Mouse (Mus musculus): ENCODE data around the gene Trabd2b. TPM values are rescaled to one million over a fixed set of nuclear protein-coding genes. Genes with fewer than 3 reads are reported as not detected.
A peak's percentile ranks its signal among the peaks of the same experiment; 100 is the strongest.

Gene Trabd2b
- polyA plus RNA-seq, 1 experiment: 0.08 TPM

- TF ChIP-seq POLR2A (IDR thresholded peaks at IDR 0.05; ENCODE audit: borderline replicate concordance, low read depth, low read length) (no peak), CTCF (IDR thresholded peaks at IDR 0.05; ENCODE audit: low read depth, low read length) (no peak)
- H3K27ac ChIP-seq (ENCODE audit: insufficient read depth, low read depth, low read length): no peak overlapping the region
- no peaks in the 10 kb centered on the region for H3K4me1 ChIP-seq (ENCODE audit: control insufficient read depth, insufficient read depth, low read length)
- H3K4me3 ChIP-seq (ENCODE audit: insufficient read depth, low read length): no peak overlapping the region
Observed at GRCm38 (mm10) chr4:114388306-114388705, 18.2 kb upstream of the Trabd2b start.

GRCm38 (mm10) chr4:114389653-114390052 is 16.9 kb upstream of the Trabd2b start:
- H3K4me1 ChIP-seq (ENCODE audit: control insufficient read depth, insufficient read depth, low read length): no peaks in the 10 kb centered on the region
- TF ChIP-seq CTCF (IDR thresholded peaks at IDR 0.05; ENCODE audit: low read depth, low read length): no peak
- TF ChIP-seq POLR2A (IDR thresholded peaks at IDR 0.05; ENCODE audit: borderline replicate concordance, low read depth, low read length): no peak
- no peak overlapping the region for H3K4me3 ChIP-seq (ENCODE audit: insufficient read depth, low read length)
- H3K27ac ChIP-seq (ENCODE audit: insufficient read depth, low read depth, low read length): no peak overlapping the region

GRCm38 (mm10) chr4:114397625-114398024 is 8.9 kb upstream of the Trabd2b start:
- H3K27ac ChIP-seq (ENCODE audit: insufficient read depth, low read depth, low read length): no peak overlapping the region
- H3K4me1 ChIP-seq (ENCODE audit: control insufficient read depth, insufficient read depth, low read length): no peaks in the 10 kb centered on the region
- TF ChIP-seq POLR2A (IDR thresholded peaks at IDR 0.05; ENCODE audit: borderline replicate concordance, low read depth, low read length) (no peak), CTCF (IDR thresholded peaks at IDR 0.05; ENCODE audit: low read depth, low read length) (no peak)

GRCm38 (mm10) chr4:114399821-114400220 is 6.7 kb upstream of the Trabd2b start:
- Histone ChIP-seq H3K4me3 (ENCODE audit: insufficient read depth, low read length) (no peak overlapping the region), H3K4me1 (ENCODE audit: control insufficient read depth, insufficient read depth, low read length) (no peaks in the 10 kb centered on the region), H3K27ac (ENCODE audit: insufficient read depth, low read depth, low read length) (no peak overlapping the region)
- TF ChIP-seq POLR2A (IDR thresholded peaks at IDR 0.05; ENCODE audit: borderline replicate concordance, low read depth, low read length): no peak
- TF ChIP-seq CTCF (IDR thresholded peaks at IDR 0.05; ENCODE audit: low read depth, low read length): no peak

More at GRCm38 (mm10) chr4:114397625-114398024, 8.9 kb upstream of the Trabd2b start:
- H3K4me3 ChIP-seq (ENCODE audit: insufficient read depth, low read length): no peak overlapping the region

- TF ChIP-seq CTCF (IDR thresholded peaks at IDR 0.05; ENCODE audit: low read depth, low read length) (no peak), POLR2A (IDR thresholded peaks at IDR 0.05; ENCODE audit: borderline replicate concordance, low read depth, low read length) (no peak)
- H3K4me3 ChIP-seq (ENCODE audit: insufficient read depth, low read length): no peak overlapping the region
- H3K4me1 ChIP-seq (ENCODE audit: control insufficient read depth, insufficient read depth, low read length): no peaks in the 10 kb centered on the region
- no peak overlapping the region for H3K27ac ChIP-seq (ENCODE audit: insufficient read depth, low read depth, low read length)
Observed at GRCm38 (mm10) chr4:114401993-114402731, 4.4 kb upstream of the Trabd2b start.

- H3K27ac ChIP-seq (ENCODE audit: insufficient read depth, low read depth, low read length): no peak overlapping the region
- H3K4me1 ChIP-seq (ENCODE audit: control insufficient read depth, insufficient read depth, low read length): no peaks in the 10 kb centered on the region
- TF ChIP-seq CTCF (IDR thresholded peaks at IDR 0.05; ENCODE audit: low read depth, low read length) (peak; percentile 94), POLR2A (IDR thresholded peaks at IDR 0.05; ENCODE audit: borderline replicate concordance, low read depth, low read length) (no peak)
- peak overlapping the region; percentile 5; the same call in 1 of the 2 replicates for H3K4me3 ChIP-seq (ENCODE audit: insufficient read depth, low read length)
Observed at GRCm38 (mm10) chr4:114405682-114406354, 706 bp upstream of the Trabd2b start.

GRCm38 (mm10) chr4:114407516-114407915 is 992 bp downstream of the Trabd2b start:
- Histone ChIP-seq H3K27ac (ENCODE audit: insufficient read depth, low read depth, low read length) (no peak overlapping the region), H3K4me3 (ENCODE audit: insufficient read depth, low read length) (no peak overlapping the region), H3K4me1 (ENCODE audit: control insufficient read depth, insufficient read depth, low read length) (no peaks in the 10 kb centered on the region)
- TF ChIP-seq CTCF (IDR thresholded peaks at IDR 0.05; ENCODE audit: low read depth, low read length) (no peak), POLR2A (IDR thresholded peaks at IDR 0.05; ENCODE audit: borderline replicate concordance, low read depth, low read length) (no peak)

- TF ChIP-seq CTCF (IDR thresholded peaks at IDR 0.05; ENCODE audit: low read depth, low read length): no peak
- no peak overlapping the region for H3K27ac ChIP-seq (ENCODE audit: insufficient read depth, low read depth, low read length)
- H3K4me1 ChIP-seq (ENCODE audit: control insufficient read depth, insufficient read depth, low read length): no peaks in the 10 kb centered on the region
Observed at GRCm38 (mm10) chr4:114408298-114408697, 1.8 kb downstream of the Trabd2b start.

GRCm38 (mm10) chr4:114408890-114409480 is 2.5 kb downstream of the Trabd2b start:
- H3K4me1 ChIP-seq (ENCODE audit: control insufficient read depth, insufficient read depth, low read length): no peaks in the 10 kb centered on the region
- H3K27ac ChIP-seq (ENCODE audit: insufficient read depth, low read depth, low read length): no peak overlapping the region
- no peak for TF ChIP-seq CTCF (IDR thresholded peaks at IDR 0.05; ENCODE audit: low read depth, low read length)
- TF ChIP-seq POLR2A (IDR thresholded peaks at IDR 0.05; ENCODE audit: borderline replicate concordance, low read depth, low read length): no peak
- H3K4me3 ChIP-seq (ENCODE audit: insufficient read depth, low read length): no peak overlapping the region

More at GRCm38 (mm10) chr4:114408298-114408697, 1.8 kb downstream of the Trabd2b start:
- no peak overlapping the region for H3K4me3 ChIP-seq (ENCODE audit: insufficient read depth, low read length)

GRCm38 (mm10) chr4:114409511-114409910 is 3.0 kb downstream of the Trabd2b start:
- Histone ChIP-seq H3K4me1 (ENCODE audit: control insufficient read depth, insufficient read depth, low read length) (no peaks in the 10 kb centered on the region), H3K27ac (ENCODE audit: insufficient read depth, low read depth, low read length) (no peak overlapping the region), H3K4me3 (ENCODE audit: insufficient read depth, low read length) (no peak overlapping the region)
- TF ChIP-seq POLR2A (IDR thresholded peaks at IDR 0.05; ENCODE audit: borderline replicate concordance, low read depth, low read length) (no peak), CTCF (IDR thresholded peaks at IDR 0.05; ENCODE audit: low read depth, low read length) (no peak)
